Mouse (Mus musculus) cerebellum, adult 8-10 months (tissue): Measurements from ENCODE around the gene Rreb1.

Experiments used
- DNase-seq: peaks from one replicate; pipeline ENCODE4 v3.0.0; 2022

Rreb1 gene

GRCm38 (mm10) chr13:37958498-37959238, 180.5 kb downstream of the Rreb1 start:
- no peak for DNase-seq

- DNase-seq = no peak
Measured at GRCm38 (mm10) chr13:37959239-37959907, 181.2 kb downstream of the Rreb1 start.

- no peak for DNase-seq
Measured at GRCm38 (mm10) chr13:37959936-37960335, 181.7 kb downstream of the Rreb1 start.

DNA sequence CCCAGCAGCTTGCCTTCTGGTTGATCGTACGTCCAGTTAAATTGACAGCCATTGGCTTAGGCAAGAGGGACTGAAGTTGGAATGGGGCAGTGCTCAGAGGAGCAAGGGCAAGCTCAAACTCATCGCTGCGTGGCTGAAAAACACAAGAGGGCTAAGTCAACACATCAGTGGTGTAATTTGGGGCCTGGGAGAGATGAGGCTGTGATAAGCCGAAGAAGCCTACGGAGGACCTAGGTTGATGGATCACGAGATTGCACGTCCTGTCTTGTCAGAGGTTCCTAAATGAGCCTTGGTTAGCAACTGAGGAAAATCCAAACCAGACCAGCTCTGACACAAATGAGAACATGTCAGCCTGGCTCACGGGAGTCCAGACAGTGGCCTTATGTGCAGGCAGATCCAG, 184.3 kb downstream of the Rreb1 start:
- DNase-seq = no peak

DNA sequence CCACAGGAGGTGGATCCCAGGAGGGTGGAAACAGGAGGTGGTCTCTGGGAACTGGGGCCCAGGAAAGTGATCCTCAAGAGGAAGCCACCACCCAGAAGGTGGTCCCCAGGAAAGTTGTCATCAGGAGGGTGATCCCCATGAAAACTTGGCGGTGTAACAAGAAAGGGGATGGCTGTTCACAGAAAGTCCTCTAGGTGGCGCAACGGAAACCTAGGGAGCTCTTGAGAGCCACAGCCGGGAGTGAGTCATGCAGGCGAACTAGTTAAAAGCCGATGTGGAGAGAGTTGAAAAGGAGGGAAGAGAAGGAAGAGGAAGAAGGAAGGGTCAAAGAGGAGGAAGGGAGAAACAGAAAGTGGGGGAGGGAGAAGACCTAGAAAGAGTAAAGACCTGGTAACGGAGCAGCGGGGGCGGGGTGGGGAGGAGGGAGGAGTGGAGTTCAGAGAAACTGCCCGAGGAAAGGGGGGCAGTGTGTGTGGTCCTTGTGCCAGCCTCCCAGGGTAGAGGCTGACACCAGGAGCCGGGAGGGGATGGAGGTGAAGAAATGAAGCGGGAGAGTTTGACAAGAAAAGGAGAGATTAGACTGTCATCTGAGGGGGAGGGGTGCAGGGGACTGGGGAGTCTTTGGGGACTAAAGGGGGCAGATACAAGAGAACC, 185.3 kb downstream of the Rreb1 start:
- DNase-seq = peak; percentile 53

- no peak for DNase-seq
Measured at GRCm38 (mm10) chr13:37964128-37965087, 186.2 kb downstream of the Rreb1 start.

DNA sequence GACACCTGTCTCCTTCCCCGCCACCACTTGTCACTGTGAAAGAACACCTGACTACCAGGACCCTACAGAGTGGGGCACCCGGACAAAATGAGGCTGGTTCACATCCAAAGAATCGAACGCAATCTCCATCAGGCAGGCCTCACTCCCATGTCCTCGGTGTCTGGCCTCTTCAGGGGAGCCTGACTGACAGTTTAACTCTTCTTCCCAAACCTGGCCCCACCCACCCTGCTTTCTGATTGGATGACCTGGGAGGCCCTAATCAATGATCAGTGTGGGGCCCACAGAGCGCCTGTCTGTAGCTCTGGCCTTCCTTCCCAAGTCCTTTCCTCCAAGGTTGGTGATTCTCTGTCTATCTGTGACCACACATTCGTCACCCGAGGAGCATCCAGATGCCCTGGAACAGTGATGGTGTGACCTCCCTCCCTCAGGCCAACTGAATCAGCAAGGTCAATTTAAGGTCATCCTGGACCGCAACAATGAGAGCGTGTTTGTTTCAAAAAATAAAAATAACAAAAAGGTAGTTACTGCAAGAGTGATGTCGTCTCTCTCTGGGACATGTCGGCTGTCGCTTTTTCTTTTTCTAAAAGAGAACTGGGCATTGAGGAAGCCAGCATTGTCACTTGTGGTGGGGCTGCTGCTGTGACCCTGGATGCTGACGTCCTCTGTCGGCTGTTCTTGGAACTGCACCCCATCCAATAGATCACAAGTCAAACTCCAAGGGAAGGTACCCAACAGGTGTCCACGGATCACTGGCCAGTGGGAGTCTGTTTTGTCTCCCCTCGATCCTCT, 187.1 kb downstream of the Rreb1 start:
- no peak for DNase-seq

GRCm38 (mm10) chr13:37966256-37967051, 188.3 kb downstream of the Rreb1 start:
- DNase-seq = no peak

GRCm38 (mm10) chr13:37967052-37967437, 188.8 kb downstream of the Rreb1 start:
- DNase-seq = no peak

DNA sequence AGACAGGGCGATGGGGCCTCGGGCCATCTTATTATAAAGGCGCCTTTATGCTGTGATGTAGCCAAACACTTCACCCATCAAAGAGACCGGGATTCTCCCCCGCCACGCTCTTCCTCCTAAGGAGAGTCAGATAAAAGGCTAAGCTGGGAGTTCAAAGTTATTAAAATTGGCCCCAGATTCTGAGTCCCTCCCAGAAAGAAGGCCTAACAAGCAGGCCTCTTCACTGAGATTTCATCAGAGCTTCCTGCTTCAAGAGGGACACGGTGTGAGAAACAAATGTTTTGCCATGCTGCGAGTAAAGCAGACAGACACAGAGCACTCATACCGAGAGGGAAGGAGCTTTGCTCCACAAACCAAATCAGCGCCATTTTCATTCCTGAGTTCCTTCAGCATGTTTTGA, 189.4 kb downstream of the Rreb1 start:
- DNase-seq = no peak

GRCm38 (mm10) chr13:37969337-37969736, 191.1 kb downstream of the Rreb1 start:
- peak; percentile 83 for DNase-seq

DNA sequence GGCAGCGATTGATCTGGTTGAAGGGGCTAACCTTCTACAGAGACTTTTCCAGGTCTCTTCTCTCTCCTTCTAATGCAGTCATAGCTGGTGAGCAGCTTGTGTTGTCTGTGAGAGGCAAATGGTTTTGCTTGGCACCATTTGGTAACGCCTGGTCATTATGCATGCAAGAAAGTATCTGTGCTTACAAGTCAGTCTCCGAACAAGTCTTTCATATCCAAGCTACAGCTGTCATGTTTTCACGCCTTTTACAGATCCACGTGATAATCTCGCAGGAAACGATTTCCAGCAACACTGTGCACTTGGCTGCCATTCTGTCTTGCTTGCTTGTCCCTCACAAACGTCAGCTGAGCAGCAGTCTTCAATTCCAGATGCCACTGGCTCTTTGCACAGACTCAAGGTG, 191.8 kb downstream of the Rreb1 start:
- no peak for DNase-seq

- DNase-seq = no peak
Measured at GRCm38 (mm10) chr13:37970887-37971530, 192.8 kb downstream of the Rreb1 start.

DNA sequence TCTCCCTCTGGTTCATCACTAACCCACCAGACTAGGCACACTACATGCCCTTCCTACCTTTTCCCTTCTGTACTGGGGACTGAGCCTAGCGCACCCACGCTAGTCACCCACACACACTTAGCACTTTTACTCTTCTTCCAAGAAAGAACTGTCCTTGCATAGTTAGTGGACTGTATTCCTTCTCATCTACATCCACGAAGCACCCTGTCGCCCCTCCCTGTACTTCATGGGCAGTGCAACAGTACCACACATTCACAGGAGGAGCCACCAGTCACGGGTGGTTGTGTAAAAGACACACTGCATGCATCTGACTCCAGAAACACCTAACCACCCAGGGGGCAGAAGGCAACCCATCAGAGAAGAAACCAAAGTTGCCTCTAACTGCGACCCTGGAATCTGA, 195.8 kb downstream of the Rreb1 start:
- DNase-seq = no peak

- DNase-seq = no peak
Measured at GRCm38 (mm10) chr13:37974731-37975130, 196.5 kb downstream of the Rreb1 start.

DNA sequence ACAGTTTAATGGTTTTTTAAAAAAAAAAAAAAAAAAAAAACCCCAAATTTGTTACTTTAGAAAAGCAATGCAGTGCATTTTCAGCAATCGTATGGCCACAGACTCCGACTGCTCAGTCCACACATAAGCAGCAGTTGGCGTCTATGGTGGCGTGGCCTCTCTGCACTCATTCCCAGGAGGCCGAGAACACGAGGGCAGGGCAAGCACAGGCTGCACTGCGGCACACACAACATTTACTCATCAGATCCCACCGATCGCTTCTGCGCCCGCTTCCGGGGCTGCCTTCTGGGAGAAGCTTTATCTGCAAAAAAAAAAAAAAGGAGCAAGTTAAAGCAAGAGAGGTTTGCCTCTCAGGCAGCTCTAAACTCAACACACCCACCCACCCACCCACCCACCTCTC, 201.3 kb downstream of the Rreb1 start:
- no peak for DNase-seq

GRCm38 (mm10) chr13:37980346-37980745, 202.1 kb downstream of the Rreb1 start:
- no peak for DNase-seq

DNA sequence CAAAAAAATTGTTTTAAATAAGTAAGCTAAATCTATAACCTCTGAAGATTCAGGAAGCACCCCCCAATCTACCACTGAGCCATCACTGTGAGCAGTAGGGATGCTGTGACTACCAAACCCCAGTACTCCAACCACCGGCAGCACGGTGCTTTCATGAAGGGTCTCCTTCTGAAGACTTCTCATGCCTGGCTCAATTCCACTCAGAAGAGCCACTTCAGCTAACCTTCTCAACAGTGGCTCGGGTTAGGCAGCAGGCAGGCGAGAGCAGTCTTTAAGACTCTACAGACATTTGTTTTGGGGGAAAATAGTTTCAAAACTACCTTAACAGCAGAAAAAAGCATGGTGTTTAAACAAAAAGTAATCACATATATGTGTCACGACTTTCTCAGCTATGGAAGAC, 202.9 kb downstream of the Rreb1 start:
- DNase-seq = no peak

DNA sequence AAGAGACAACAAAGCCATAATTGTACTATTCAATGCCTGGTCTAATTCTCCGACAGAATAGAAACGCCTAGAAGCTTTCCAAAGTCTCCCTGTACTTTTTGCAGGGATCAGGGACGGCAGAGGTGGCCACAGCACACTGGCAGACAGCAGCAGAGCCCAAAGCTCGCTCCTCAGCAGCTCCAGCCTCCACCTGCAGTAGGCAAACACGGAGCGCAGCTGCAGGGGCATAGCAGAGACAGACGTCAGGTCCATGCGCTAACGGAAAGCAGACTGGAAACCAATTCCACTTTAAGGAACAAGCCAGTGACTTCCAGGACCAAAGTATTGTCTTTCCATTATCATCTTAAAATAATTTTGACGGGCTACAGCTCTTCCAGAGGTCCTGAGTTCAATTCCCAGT, 208.0 kb downstream of the Rreb1 start:
- no peak for DNase-seq

- DNase-seq = no peak
Measured at GRCm38 (mm10) chr13:37989701-37990100, 211.5 kb downstream of the Rreb1 start.
